In genomic region chr17:65793307-65793930, GRCm38 (mm10) we compare ENCODE assay signal across 21 mouse cellular contexts. TPM values are rescaled to one million over a fixed set of nuclear protein-coding genes. Genes with fewer than 3 reads are reported as not detected.
DNase-seq lines count a peak whose midpoint lies in the region; ATAC-seq and TF ChIP-seq lines count a peak whose summit lies in the region.
"Had no signal": no experiment of that assay in that cellular context is flagged by ENCODE, and none has a peak within 500 bp of the region (broad histone marks: within the 10 kb centered on the region; RNA-seq: fewer than 3 reads in every experiment).

No protein-coding gene starts in this region.

- CTCF ChIA-PET in Patski (lab: Charles Lee), result no interaction called here

- H3K4me3 ChIP-seq in heart, embryonic 10.5 days, result no peak overlapping the region
- H3K4me3 ChIP-seq: embryonic facial prominence, embryonic 12.5 days; erythroblast, embryonic 14.5 days; forebrain, embryonic 12.5 days; forebrain, embryonic 15.5 days; heart, adult 2 months; hindbrain, embryonic 12.5 days; hindbrain, embryonic 15.5 days had no signal

- peaks cover 11% of the 10 kb centered on the region for H3K4me1 ChIP-seq in heart, embryonic 10.5 days
- H3K4me1 ChIP-seq: embryonic facial prominence, embryonic 12.5 days had no signal

- peaks cover 8% of the 10 kb centered on the region; the same call in 1 of the 2 replicates for H3K36me3 ChIP-seq in heart, embryonic 10.5 days
- H3K36me3 ChIP-seq: forebrain, embryonic 15.5 days; hindbrain, embryonic 15.5 days had no signal

- POLR2A ChIA-PET in Patski (lab: Charles Lee), result no interaction called here

- no peak for TF ChIP-seq CTCF in Patski (IDR thresholded peaks at IDR 0.05)

- no peaks in the 10 kb centered on the region for H3K27me3 ChIP-seq in heart, embryonic 10.5 days (ENCODE audit: insufficient read depth, poor library complexity, severe bottlenecking)
- H3K27me3 ChIP-seq in Patski, result no peaks in the 10 kb centered on the region
- H3K27me3 ChIP-seq: embryonic facial prominence, embryonic 12.5 days; forebrain, embryonic 12.5 days; forebrain, embryonic 15.5 days; hindbrain, embryonic 12.5 days; hindbrain, embryonic 15.5 days had no signal

- H3K9me3 ChIP-seq in heart, embryonic 10.5 days, result no peaks in the 10 kb centered on the region
- H3K9me3 ChIP-seq: embryonic facial prominence, embryonic 12.5 days; forebrain, embryonic 12.5 days; forebrain, embryonic 15.5 days; hindbrain, embryonic 12.5 days; hindbrain, embryonic 15.5 days had no signal

- H3K27ac ChIP-seq in heart, embryonic 10.5 days, result no peak overlapping the region
- H3K27ac ChIP-seq: embryonic facial prominence, embryonic 12.5 days; forebrain, embryonic 12.5 days; forebrain, embryonic 15.5 days; heart, adult 2 months; hindbrain, embryonic 12.5 days; hindbrain, embryonic 15.5 days had no signal

- in situ Hi-C loops in Patski (cut with MboI; ENCODE audit: low pct_unique_long_range_greater_than_20kb), result no loop called here

- WGBS in heart, embryonic 10.5 days, result 92% methylated on average over 12 of the region's 12 CpGs

- peak; percentile 72 for ATAC-seq in Patski
- ATAC-seq: activated CD4-positive, CD25-positive, alpha-beta regulatory T cell, adult 4 months; CD4-positive, CD25-positive, alpha-beta regulatory T cell, adult 4 months; forebrain, embryonic 15.5 days had no signal

- peak; percentile 79 for DNase-seq in heart, adult 11 months
- no peak for DNase-seq in heart, embryonic 10.5 days (ENCODE audit: low spot score)
- DNase-seq in kidney, postnatal 36 days, result peak; percentile 20 to 47
- DNase-seq in kidney, postnatal 10 days, result no peak
- DNase-seq in Patski (ENCODE audit: low read depth, low spot score), result no peak
- DNase-seq in layer of hippocampus, adult 9-11 months, result no peak
- DNase-seq: adrenal gland, adult 8-10 months; adrenal gland, postnatal 36 days; cerebellum, adult 18-20 months; cerebellum, adult 9-10 months; cerebellum, postnatal 14 days; gastrocnemius, postnatal 25 days; heart, adult 2 months had no signal

RNA-seq across cellular contexts. Expression of gene Ppp4r1, which starts 11.0 kb away (rescaled TPM):
- polyA plus RNA-seq in heart, embryonic 10.5 days (2016; fragmentation: Nextera tagmentation; extraction: Ambion mirVana), result 42.9 and 43.2 TPM in 2 replicates
- polyA plus RNA-seq in Patski (2021), result 82.3 TPM

RNA-seq across cellular contexts. Expression of gene Rab31, which starts 20.9 kb away (rescaled TPM):
- 35.7 and 42.2 TPM in 2 replicates for polyA plus RNA-seq in heart, embryonic 10.5 days (2016; fragmentation: Nextera tagmentation; extraction: Ambion mirVana)
- 71.2 TPM for polyA plus RNA-seq in Patski (2021)
- polyA plus RNA-seq: erythroblast, embryonic 14.5 days had no signal

Comparison
In these comparisons a context has a peak if more than half of its experiments do, and no peak if none do; other contexts are left out.
1. DNase-seq: peak in heart, adult 11 months (single experiment) and kidney, postnatal 36 days (2 of 2); none in heart, embryonic 10.5 days (single experiment), kidney, postnatal 10 days (single experiment), Patski (single experiment) and layer of hippocampus, adult 9-11 months (single experiment).